Comparison of ENCODE assay signal across 11 mouse cellular contexts in genomic region chr11:110420463-110420862, GRCm38 (mm10).
"Had no signal": no experiment of that assay in that cellular context is flagged by ENCODE, and none has a peak within 500 bp of the region (broad histone marks: within the 10 kb centered on the region; RNA-seq: fewer than 3 reads in every experiment).

No protein-coding gene starts in this region.

- H3K4me3 ChIP-seq: limb, embryonic 13.5 days; liver, embryonic 12.5 days; midbrain, embryonic 10.5 days; midbrain, embryonic 15.5 days had no signal

- ATAC-seq: liver, embryonic 12.5 days; midbrain, embryonic 15.5 days had no signal

- H3K4me1 ChIP-seq: liver, embryonic 12.5 days had no signal

- H3K27ac ChIP-seq: limb, embryonic 13.5 days; liver, embryonic 12.5 days; midbrain, embryonic 10.5 days; midbrain, embryonic 15.5 days had no signal

- DNase-seq: kidney, postnatal 10 days; kidney, postnatal 4 days; left cerebral cortex, postnatal 4 days; lung, embryonic 14.5 days; lung, postnatal 14 days; right cerebral cortex, postnatal 14 days; thymus, postnatal 36 days had no signal
